Mouse (Mus musculus) liver, postnatal 0 days (tissue): Measurements from ENCODE around the gene Dnajb8.

Source experiments
- CTCF ChIP-seq: sonication (generic); IDR thresholded peaks from 2 replicates; pipeline ENCODE4 v1.5.1; 2016; ENCODE audit warnings: antibody characterized with exemption, low read depth
- EP300 ChIP-seq: IDR thresholded peaks from 2 replicates; pipeline ENCODE4 v1.6.1; 2016; ENCODE audit warnings: antibody characterized with exemption, low read depth, mild to moderate bottlenecking

GRCm38 (mm10) chr6:88197313-88198069 is 24.6 kb upstream of the Dnajb8 start:
- TF ChIP-seq CTCF (no peak), EP300 (no peak)
